Mouse (Mus musculus): ENCODE measurements around the gene Ptx3. TPM values are rescaled to one million over a fixed set of nuclear protein-coding genes. Genes with fewer than 3 reads are reported as not detected.
"Not testable (repeated sequence)": the region's sequence is repeated elsewhere in the genome, so short reads cannot be mapped to it uniquely, and the experiment has no call there.

The Ptx3 gene
- polyA plus RNA-seq (2015; fragmentation: Nextera tagmentation; extraction: Ambion mirVana) = 4.7 and 5.3 TPM in 2 replicates

DNA sequence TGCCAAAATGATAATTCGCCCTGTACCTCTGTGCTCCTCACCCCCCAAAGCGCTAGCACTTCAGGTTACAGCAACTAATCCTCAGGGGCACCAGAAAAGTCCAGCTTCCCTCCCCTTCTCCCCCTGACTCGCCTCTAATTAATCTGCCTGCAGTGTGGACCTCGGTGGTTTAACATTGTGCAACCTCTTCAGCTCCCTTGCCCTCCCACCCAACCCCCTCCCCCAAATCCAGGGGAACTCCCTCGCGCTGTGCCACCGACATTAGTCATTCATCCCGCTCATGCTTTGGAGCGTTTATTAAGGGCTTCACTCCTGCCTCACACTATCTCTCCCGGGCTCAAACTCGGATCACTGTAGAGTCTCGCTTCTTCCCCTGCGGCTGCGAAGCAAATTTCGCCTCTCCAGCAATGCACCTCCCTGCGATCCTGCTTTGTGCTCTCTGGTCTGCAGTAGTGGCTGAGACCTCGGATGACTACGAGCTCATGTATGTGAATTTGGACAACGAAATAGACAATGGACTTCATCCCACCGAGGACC lies at the start of gene Ptx3:
TSS of gene Ptx3 (plus strand) at position 256 of the 537 bp plus-strand sequence.
- 0 out of 2 replicates have a peak, but pooled peaks have one; percentile 16 for ATAC-seq
- H3K36me3 ChIP-seq = no peaks in the 10 kb centered on the region
- H3K4me3 ChIP-seq (replicated peaks) = peak within 1 kb of the TSS; percentile 52
- H3K9me3 ChIP-seq = no peaks in the 10 kb centered on the region
- H3K4me1 ChIP-seq (replicated peaks) = 0 out of 2 replicates have a peak, but pooled peaks cover 3% of the 10 kb centered on the region
- H3K9ac ChIP-seq = peak within 1 kb of the TSS; percentile 49
- peak within 1 kb of the TSS; percentile 99 for H3K4me2 ChIP-seq (replicated peaks)
- 6% methylated on average over 20 of the region's 20 CpGs for WGBS
- no peak within 1 kb of the TSS for H3K27ac ChIP-seq
- peaks cover 6% of the 10 kb centered on the region; the same call in 1 of the 2 replicates for H3K27me3 ChIP-seq (replicated peaks)

DNA sequence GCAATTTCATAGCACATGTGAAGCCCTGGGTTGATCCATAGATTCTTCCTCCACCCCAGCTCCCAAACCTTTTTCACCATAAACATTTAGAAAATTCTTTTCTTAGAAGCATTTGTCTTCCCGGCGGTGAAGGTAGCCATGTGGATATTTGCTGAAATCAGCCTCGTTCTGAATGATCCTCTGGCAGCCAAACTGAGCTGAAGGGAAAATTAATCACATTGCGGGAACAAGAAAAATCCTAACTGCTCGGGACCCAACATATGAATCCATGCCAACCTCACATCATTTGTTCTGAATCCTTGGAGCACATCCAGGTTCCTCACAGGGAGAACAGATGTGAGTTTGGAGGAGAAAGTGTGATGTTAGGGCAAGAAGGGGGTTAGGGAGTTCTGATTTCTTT lies 46.8 kb upstream of the Ptx3 start:
- Histone ChIP-seq H3K9me3 (no peaks in the 10 kb centered on the region), H3K4me1 (replicated peaks) (no peaks in the 10 kb centered on the region), H3K27me3 (replicated peaks) (no peaks in the 10 kb centered on the region), H3K4me2 (replicated peaks) (no peak overlapping the region), H3K27ac (no peak overlapping the region), H3K9ac (no peak overlapping the region), H3K36me3 (no peaks in the 10 kb centered on the region), H3K4me3 (replicated peaks) (no peak overlapping the region)
- 50% methylated on average over 5 of the region's 5 CpGs for WGBS
- no peak for ATAC-seq

DNA sequence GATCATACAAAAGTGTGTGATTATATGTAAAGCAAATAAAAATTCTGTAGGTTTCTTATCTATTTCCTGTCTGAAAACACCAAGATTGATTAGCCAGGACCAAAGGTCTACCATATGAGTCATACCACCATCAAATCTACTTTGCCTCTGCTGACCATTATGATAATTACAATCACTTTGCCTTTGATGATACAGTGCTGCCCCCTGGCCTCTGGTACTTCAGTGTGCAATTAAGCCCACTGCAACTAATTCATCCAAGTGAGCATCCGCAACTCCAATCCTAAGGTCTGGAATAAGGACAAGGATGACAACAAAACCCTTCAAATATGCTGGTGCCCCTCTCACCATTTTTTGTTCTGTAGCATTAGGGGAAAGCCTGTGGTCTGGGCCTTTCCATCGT lies 40.1 kb upstream of the Ptx3 start:
- H3K9me3 ChIP-seq = no peaks in the 10 kb centered on the region
- no peak overlapping the region for H3K9ac ChIP-seq
- H3K27ac ChIP-seq = no peak overlapping the region
- no peaks in the 10 kb centered on the region for H3K36me3 ChIP-seq
- H3K4me1 ChIP-seq (replicated peaks) = no peaks in the 10 kb centered on the region
- no peak overlapping the region for H3K4me2 ChIP-seq (replicated peaks)
- H3K27me3 ChIP-seq (replicated peaks) = no peaks in the 10 kb centered on the region
- WGBS = 77% methylated on average over 2 of the region's 2 CpGs
- no peak overlapping the region for H3K4me3 ChIP-seq (replicated peaks)
- no peak for ATAC-seq

DNA sequence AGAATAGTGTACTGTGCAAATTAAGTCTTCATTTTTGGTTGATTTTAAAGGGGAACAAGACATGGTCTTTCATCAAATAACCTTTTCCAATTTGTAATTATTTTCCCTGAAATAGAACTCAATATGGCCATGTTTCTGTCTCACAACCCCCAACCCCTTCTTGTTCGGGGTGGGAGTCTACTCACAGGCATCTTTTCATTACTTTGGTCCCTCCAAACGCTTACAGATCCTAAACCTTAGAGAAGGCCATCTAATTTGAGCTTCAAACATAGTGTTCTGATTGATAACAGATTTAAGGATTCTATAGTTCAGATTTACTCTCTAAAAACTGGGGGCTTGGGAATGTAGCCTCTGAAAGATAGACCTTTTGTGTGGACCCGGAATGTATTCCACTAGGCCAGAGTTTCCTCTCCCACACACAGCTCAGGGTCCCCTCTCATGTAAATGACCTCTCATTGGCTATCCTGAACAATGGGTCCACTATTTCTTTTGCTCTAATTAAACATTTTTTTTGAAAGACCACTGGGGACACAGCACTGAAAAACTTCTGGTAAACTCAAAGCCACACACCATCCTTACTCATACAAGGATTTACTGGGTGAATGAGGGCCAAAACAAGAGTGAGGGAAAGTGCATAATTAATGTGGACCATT lies 25.7 kb upstream of the Ptx3 start:
- no peaks in the 10 kb centered on the region for H3K4me1 ChIP-seq (replicated peaks)
- H3K27ac ChIP-seq = no peak overlapping the region
- H3K27me3 ChIP-seq (replicated peaks) = no peaks in the 10 kb centered on the region
- no peak overlapping the region for H3K4me3 ChIP-seq (replicated peaks)
- no peaks in the 10 kb centered on the region for H3K36me3 ChIP-seq
- WGBS = 75% methylated on average over 3 of the region's 3 CpGs
- H3K9me3 ChIP-seq = no peaks in the 10 kb centered on the region
- H3K4me2 ChIP-seq (replicated peaks) = no peak overlapping the region
- ATAC-seq = no peak
- no peak overlapping the region for H3K9ac ChIP-seq

DNA sequence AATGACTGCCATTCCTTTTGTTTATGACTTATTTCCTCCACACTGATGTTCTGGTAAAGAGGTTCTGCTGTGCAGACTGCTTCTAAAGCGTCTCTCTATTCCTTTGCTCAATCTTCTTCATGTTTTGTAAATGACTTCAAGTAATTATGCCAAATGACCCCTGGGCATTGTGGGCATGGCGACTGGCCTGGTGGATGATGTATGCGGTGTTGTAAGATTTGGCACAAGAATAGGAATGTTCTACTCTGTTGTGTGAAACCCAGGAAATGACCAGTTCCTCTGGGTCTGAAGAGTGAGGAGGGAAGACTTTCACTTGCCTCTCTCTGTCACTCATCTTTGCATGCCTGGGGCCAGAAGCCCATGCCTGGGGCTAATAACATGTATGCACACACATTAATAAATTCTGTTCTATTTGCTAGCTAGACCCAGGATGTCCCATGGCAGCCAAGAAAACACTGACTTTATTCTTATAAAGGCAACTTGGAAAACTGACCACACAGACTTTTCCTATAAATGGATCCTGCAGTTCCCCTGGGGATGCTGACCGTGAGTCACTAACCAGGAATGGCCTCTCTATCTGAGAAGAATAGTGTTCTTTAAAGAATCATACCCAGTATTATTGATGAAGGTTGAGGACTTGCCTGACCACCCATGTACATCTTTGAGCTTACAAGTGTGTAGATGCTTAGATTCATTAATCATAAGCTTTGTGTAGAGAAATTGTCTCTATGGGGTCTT lies 10.7 kb upstream of the Ptx3 start:
- no peaks in the 10 kb centered on the region for H3K27me3 ChIP-seq (replicated peaks)
- no peaks in the 10 kb centered on the region for H3K4me1 ChIP-seq (replicated peaks)
- no peak overlapping the region for H3K27ac ChIP-seq
- no peaks in the 10 kb centered on the region for H3K9me3 ChIP-seq
- no peak overlapping the region for H3K4me2 ChIP-seq (replicated peaks)
- no peaks in the 10 kb centered on the region for H3K36me3 ChIP-seq
- no peak overlapping the region for H3K9ac ChIP-seq
- no peak for ATAC-seq
- no peak overlapping the region for H3K4me3 ChIP-seq (replicated peaks)
- 75% methylated on average over 4 of the region's 4 CpGs for WGBS

DNA sequence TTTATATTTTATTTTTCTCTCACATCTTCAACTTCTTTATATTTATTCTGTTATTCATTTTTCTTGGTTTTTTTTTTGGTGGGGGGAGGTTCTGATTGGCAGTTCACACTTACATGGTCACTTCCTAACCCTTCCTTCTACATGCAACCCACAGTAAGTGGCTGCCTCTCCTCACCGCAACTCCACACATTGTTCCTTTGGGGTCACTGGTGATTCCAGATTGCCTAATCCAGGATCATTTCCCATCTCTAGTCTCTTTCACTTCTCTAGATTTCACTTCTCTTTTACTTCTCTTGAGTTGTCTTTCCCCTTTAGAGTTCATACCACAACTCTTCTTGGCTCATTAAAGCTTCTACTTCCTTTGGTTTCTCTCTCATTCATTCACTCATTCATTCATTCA lies 6.2 kb upstream of the Ptx3 start:
- no peak overlapping the region for H3K9ac ChIP-seq
- WGBS = 85% methylated on average over 1 of the region's 1 CpGs

DNA sequence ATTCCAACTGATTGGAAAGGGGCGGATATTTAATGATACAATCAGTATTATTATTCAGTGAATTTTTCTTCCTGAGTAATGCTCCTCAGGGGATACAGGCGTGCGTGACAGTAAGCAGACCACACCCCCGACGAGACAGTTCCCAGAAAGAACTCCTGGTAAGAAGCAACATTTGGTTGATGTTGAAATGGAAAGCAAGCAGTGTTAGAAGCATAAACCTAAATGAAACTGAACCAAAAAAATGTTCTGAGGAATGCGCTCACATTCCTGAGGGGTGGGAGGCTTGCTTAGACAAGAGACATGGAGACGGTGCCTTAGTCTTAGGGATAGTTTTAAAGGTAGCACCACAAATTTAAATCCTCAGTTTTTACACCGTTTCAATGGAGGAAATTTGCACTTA lies 4.0 kb upstream of the Ptx3 start:
- no peaks in the 10 kb centered on the region for H3K36me3 ChIP-seq
- H3K27me3 ChIP-seq (replicated peaks) = peaks cover 4% of the 10 kb centered on the region; the same call in 1 of the 2 replicates
- H3K9me3 ChIP-seq = no peaks in the 10 kb centered on the region
- no peak overlapping the region for H3K27ac ChIP-seq
- H3K4me3 ChIP-seq (replicated peaks) = no peak overlapping the region
- no peaks in the 10 kb centered on the region for H3K4me1 ChIP-seq (replicated peaks)
- H3K9ac ChIP-seq = no peak overlapping the region
- peak; percentile 58; the same call in 1 of the 2 replicates for ATAC-seq
- WGBS = 44% methylated on average over 8 of the region's 8 CpGs
- H3K4me2 ChIP-seq (replicated peaks) = no peak overlapping the region

More for the DNA sequence above, 6.2 kb upstream of the Ptx3 start:
- no peak overlapping the region for H3K4me2 ChIP-seq (replicated peaks)
- H3K4me1 ChIP-seq (replicated peaks) = no peaks in the 10 kb centered on the region
- H3K36me3 ChIP-seq = no peaks in the 10 kb centered on the region
- ATAC-seq = no peak
- no peaks in the 10 kb centered on the region for H3K9me3 ChIP-seq
- H3K4me3 ChIP-seq (replicated peaks) = no peak overlapping the region
- no peaks in the 10 kb centered on the region for H3K27me3 ChIP-seq (replicated peaks)
- H3K27ac ChIP-seq = no peak overlapping the region

DNA sequence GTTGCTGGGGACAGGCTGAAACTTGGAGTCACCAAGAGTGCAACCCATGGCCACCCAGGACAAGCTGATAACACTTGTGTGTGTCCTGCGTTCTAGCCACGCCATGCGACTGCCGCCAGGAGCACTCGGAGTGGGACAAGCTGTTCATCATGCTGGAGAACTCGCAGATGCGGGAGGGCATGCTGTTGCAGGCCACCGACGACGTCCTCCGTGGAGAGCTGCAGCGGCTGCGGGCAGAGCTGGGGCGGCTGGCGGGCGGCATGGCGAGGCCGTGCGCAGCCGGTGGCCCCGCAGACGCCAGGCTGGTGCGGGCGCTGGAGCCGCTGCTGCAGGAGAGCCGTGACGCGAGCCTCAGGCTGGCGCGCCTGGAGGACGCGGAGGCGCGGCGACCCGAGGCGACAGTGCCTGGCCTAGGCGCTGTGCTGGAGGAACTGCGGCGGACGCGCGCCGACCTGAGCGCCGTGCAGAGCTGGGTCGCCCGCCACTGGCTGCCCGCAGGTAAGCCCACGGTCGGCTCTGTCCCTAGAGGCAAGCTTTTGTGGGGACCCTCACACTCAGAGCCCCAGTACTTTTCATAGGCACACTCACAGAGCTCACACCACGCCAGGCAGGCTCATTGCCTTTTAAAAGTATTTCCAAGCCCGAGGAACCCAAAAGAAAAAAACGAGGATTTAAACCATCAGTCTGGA lies 988 bp downstream of the Ptx3 start:
- Histone ChIP-seq H3K4me1 (replicated peaks) (0 out of 2 replicates have a peak, but pooled peaks cover 3% of the 10 kb centered on the region), H3K4me2 (replicated peaks) (peak overlapping the region; percentile 99), H3K9ac (peak overlapping the region; percentile 49), H3K27ac (no peak overlapping the region), H3K4me3 (replicated peaks) (peak overlapping the region; percentile 52), H3K36me3 (no peaks in the 10 kb centered on the region), H3K9me3 (no peaks in the 10 kb centered on the region), H3K27me3 (replicated peaks) (peaks cover 6% of the 10 kb centered on the region; the same call in 1 of the 2 replicates)
- peak; percentile 92 for ATAC-seq
- under 1% methylated on average over 54 of the region's 54 CpGs for WGBS

DNA sequence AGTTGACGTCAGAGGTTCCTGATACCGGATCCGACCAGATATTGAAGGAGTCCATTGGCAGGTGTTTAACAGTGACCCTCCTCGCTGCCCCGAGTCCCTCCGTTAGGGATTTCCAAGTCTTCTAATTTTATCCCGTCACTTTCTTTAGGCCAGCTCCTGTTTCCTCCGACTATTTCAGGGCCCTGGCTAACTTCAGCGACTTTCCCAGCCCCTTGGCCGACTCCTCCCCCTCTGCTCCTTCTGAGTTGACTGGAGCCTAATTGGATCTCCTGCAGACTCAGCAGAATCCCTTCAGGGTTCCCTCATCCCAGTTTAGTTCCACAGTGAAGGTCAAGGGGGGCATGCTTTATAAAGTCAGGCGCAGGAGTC lies 1.5 kb downstream of the Ptx3 start:
- H3K27me3 ChIP-seq (replicated peaks) = peaks cover 6% of the 10 kb centered on the region; the same call in 1 of the 2 replicates
- H3K9ac ChIP-seq = peak overlapping the region; percentile 49; the same call in 1 of the 2 replicates
- 0 out of 2 replicates have a peak, but pooled peaks cover 3% of the 10 kb centered on the region for H3K4me1 ChIP-seq (replicated peaks)
- peak overlapping the region; percentile 99 for H3K4me2 ChIP-seq (replicated peaks)
- H3K27ac ChIP-seq = no peak overlapping the region
- H3K36me3 ChIP-seq = no peaks in the 10 kb centered on the region
- 2% methylated on average over 11 of the region's 11 CpGs for WGBS
- ATAC-seq = peak; percentile 54
- peak overlapping the region; percentile 52 for H3K4me3 ChIP-seq (replicated peaks)
- H3K9me3 ChIP-seq = no peaks in the 10 kb centered on the region

DNA sequence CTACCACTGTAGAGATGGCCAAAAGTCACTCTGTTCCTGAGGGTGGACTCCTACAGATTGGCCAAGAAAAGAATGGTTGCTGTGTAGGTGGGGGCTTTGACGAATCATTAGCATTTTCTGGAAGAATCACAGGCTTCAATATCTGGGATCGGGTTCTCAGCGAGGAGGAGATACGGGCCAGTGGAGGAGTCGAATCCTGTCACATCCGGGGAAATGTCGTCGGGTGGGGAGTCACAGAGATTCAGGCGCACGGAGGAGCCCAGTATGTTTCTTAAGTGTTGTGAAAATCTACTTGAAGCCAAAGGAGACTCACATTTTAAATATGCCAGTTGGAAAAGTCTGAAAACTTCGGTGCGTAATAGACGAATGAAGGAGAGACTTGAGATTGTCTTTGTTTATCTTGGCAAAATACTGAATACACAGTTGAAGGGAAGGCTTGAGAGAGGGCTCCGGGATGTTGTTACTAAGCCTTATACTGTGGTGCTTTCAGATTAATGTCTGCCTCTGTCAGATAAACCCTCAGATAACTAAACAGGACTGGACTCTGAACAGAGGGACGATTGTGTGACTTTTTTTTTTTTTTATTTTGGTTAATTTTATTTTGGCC lies 5.3 kb downstream of the Ptx3 start:
- Histone ChIP-seq H3K9ac (no peak overlapping the region), H3K36me3 (no peaks in the 10 kb centered on the region), H3K4me2 (replicated peaks) (no peak overlapping the region), H3K4me3 (replicated peaks) (no peak overlapping the region), H3K27ac (no peak overlapping the region), H3K27me3 (replicated peaks) (peaks cover 6% of the 10 kb centered on the region; the same call in 1 of the 2 replicates), H3K4me1 (replicated peaks) (0 out of 2 replicates have a peak, but pooled peaks cover 3% of the 10 kb centered on the region), H3K9me3 (no peaks in the 10 kb centered on the region)
- WGBS = 55% methylated on average over 15 of the region's 15 CpGs
- no peak for ATAC-seq

DNA sequence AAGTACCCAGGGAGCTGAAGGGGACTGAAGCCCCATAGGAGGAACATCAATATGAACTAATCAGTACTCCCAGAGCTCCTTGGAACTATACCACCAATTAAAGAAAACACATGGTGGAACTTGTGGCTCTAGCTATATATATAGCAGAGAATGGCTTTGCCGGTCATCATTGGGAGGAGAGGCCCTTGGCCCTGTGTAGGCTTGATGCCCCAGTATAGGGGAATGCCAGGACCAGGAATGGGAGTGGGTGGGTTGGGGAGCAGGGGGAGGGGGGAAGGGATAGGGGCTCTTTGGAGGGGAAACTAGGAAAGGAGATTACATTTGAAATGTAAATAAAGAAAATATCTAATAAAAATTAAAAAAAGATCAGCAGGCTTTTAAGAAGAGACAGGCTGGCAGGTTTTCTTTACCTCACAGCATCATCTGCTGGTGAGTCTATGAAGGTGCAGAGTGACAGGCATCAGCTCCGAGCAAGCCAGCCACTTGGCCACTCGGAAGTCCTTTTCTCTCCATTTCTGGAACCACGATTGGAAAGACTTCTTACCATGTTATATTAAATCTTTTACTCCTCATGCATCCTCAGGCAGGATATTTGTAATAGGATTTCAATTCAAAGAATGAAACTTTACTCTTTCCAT lies 16.6 kb downstream of the Ptx3 start:
- H3K4me1 ChIP-seq (replicated peaks); ATAC-seq; H3K27ac ChIP-seq; H3K36me3 ChIP-seq; H3K9ac ChIP-seq; H3K4me2 ChIP-seq (replicated peaks); H3K4me3 ChIP-seq (replicated peaks); H3K27me3 ChIP-seq (replicated peaks); H3K9me3 ChIP-seq: not testable (repeated sequence)
- WGBS = 37% methylated on average over 4 of the region's 4 CpGs

Data from intestine, embryonic 15.5 days (tissue).